Mouse (Mus musculus) thymus, adult 2 months (tissue): ENCODE data around the gene Micall1.

Experiments
- CTCF ChIP-seq: fragments of 200-500 bp; IDR thresholded peaks from 2 replicates; pipeline ENCODE4 v1.5.1; 2012; ENCODE audit warnings: mild to moderate bottlenecking, control low read depth, low read length, moderate library complexity, borderline replicate concordance; ENCODE audit not compliant: control insufficient read depth, poor library complexity, insufficient read depth; ENCODE audit errors: extremely low read depth
- POLR2A ChIP-seq: fragments of 200-500 bp; IDR thresholded peaks from 2 replicates; pipeline ENCODE4 v1.6.1; 2012; ENCODE audit warnings: mild to moderate bottlenecking, low read length, control low read depth, moderate library complexity; ENCODE audit not compliant: control insufficient read depth, poor library complexity, insufficient read depth; ENCODE audit errors: extremely low read depth

DNA sequence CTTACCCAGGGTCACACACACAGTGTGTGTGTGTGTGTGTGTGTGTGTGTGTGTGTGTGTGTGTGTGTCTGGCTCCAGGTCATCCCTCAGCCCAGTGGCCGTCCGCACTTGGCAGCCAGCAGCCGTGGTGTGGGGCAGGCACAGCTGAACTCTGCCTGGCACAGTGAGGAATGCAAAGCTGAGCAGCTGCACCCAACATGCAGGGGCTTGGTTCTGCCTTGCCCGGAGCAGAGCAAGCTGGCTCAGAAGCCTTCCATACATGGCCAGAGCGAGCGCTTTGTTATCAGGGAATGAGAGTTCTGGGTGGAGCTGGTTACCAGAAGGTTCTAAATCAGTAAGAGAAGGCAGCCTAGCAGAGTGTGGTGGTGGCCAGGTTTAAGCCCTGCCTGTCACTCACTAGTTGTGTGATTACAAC lies 11.1 kb upstream of the Micall1 start:
- TF ChIP-seq POLR2A: no peak
- no peak for TF ChIP-seq CTCF
